Mouse (Mus musculus): ENCODE measurements around the gene Jmjd4. TPM values are rescaled to one million over a fixed set of nuclear protein-coding genes. Genes with fewer than 3 reads are reported as not detected.

Jmjd4 gene
- polyA plus RNA-seq, 1 experiment from 2014 or later: 14.3 TPM

- 93% methylated on average over 2 of the region's 2 CpGs for WGBS
- peaks cover 9% of the 10 kb centered on the region for H3K36me3 ChIP-seq (ENCODE audit: control insufficient read depth, insufficient read depth, low read length)
- H3K27me3 ChIP-seq (ENCODE audit: control insufficient read depth, insufficient read depth, low read length): no peaks in the 10 kb centered on the region
Observed at GRCm38 (mm10) chr11:59456346-59456745, 6.5 kb downstream of the Jmjd4 start.

DNA sequence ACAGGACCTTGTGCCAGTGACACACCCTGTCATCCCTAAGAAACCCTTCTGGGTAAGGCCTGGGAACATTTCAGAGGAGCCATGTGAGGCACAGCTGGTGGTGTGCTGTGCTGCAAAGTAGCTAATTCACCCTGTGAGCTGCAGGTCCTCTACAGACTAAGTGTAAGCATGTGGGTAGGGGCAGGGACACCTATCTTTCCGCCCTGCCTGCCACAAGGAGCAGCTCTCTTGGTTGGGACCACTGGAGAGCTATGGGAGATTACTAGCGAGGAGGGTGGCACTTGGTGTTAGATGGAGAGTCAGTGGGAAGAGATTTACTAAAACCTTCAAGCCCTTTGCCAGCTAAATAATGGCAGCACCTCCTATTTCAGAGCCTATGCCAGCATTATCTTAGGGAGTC, 7.0 kb downstream of the Jmjd4 start:
- ATAC-seq (ENCODE audit: low FRiP score): no peak
- H3K9ac ChIP-seq (ENCODE audit: low read length): no peak overlapping the region
- no peaks in the 10 kb centered on the region for H3K4me1 ChIP-seq (ENCODE audit: control insufficient read depth, insufficient read depth, low read length)
- WGBS: 83% methylated on average over 2 of the region's 2 CpGs
- no peak overlapping the region for H3K27ac ChIP-seq (ENCODE audit: low read depth, low read length)
- DNase-seq (ENCODE audit: low spot score, missing footprints): no peak
- no peaks in the 10 kb centered on the region for H3K27me3 ChIP-seq (ENCODE audit: control insufficient read depth, insufficient read depth, low read length)
- no peak overlapping the region for H3K4me2 ChIP-seq
- no peaks in the 10 kb centered on the region for H3K9me3 ChIP-seq (ENCODE audit: control insufficient read depth, low read length)
- H3K4me3 ChIP-seq (ENCODE audit: low read depth, low read length): no peak overlapping the region
- peaks cover 12% of the 10 kb centered on the region for H3K36me3 ChIP-seq (ENCODE audit: control insufficient read depth, insufficient read depth, low read length)

More at GRCm38 (mm10) chr11:59456346-59456745, 6.5 kb downstream of the Jmjd4 start:
- no peak overlapping the region for H3K27ac ChIP-seq (ENCODE audit: low read depth, low read length)
- no peak overlapping the region for H3K9ac ChIP-seq (ENCODE audit: low read length)
- no peak for DNase-seq (ENCODE audit: low spot score, missing footprints)
- H3K4me1 ChIP-seq (ENCODE audit: control insufficient read depth, insufficient read depth, low read length): no peaks in the 10 kb centered on the region
- no peak for ATAC-seq (ENCODE audit: low FRiP score)
- H3K4me3 ChIP-seq (ENCODE audit: low read depth, low read length): no peak overlapping the region
- H3K9me3 ChIP-seq (ENCODE audit: control insufficient read depth, low read length): no peaks in the 10 kb centered on the region
- H3K4me2 ChIP-seq: no peak overlapping the region

DNA sequence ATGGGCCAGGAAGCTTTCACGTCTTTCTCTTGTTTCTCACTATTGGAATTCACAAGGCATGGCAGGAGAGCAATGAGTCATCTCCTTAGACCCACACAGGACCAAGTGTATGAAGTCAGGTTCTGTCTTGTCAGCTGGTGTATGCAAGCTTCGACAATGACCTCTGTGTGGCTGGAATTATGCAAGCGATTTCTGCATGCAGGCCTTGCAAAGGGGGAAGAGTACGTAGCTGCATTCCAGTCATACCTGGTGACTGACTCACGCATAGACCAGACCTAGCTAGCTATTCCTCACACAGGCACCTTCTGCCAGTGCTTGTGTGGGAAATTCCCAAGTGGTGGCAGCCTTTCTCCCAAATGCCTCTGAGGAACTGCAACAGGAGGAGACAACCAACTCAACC, 9.1 kb downstream of the Jmjd4 start:
- Histone ChIP-seq H3K27ac (ENCODE audit: low read depth, low read length) (no peak overlapping the region), H3K9ac (ENCODE audit: low read length) (no peak overlapping the region), H3K4me1 (ENCODE audit: control insufficient read depth, insufficient read depth, low read length) (no peaks in the 10 kb centered on the region), H3K36me3 (ENCODE audit: control insufficient read depth, insufficient read depth, low read length) (peaks cover 30% of the 10 kb centered on the region), H3K4me3 (ENCODE audit: low read depth, low read length) (no peak overlapping the region), H3K27me3 (ENCODE audit: control insufficient read depth, insufficient read depth, low read length) (no peaks in the 10 kb centered on the region), H3K4me2 (no peak overlapping the region), H3K9me3 (ENCODE audit: control insufficient read depth, low read length) (peaks cover 14% of the 10 kb centered on the region)
- ATAC-seq (ENCODE audit: low FRiP score) (no peak), DNase-seq (ENCODE audit: low spot score, missing footprints) (no peak)
- WGBS: 70% methylated on average over 5 of the region's 5 CpGs

DNA sequence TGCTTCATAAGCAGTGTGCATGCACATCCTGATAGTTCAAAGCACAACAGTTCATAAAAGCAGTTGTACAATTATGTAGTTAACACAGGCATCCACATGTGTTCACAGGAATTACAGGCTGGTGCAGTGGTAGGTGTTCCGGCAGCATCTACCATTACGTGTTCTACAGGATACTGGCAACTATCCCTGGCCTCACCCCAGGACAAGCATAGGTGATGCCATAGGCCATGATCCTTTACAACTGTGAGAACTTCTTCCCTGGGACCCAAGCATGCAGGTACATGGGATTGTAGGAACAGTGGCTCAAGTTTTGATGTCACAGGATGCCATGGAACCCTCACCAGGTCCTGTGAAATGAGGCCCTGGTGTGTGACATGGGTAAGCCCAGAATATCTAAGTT, 10.6 kb downstream of the Jmjd4 start:
- Histone ChIP-seq H3K27me3 (ENCODE audit: control insufficient read depth, insufficient read depth, low read length) (no peaks in the 10 kb centered on the region), H3K4me2 (no peak overlapping the region), H3K27ac (ENCODE audit: low read depth, low read length) (no peak overlapping the region), H3K4me1 (ENCODE audit: control insufficient read depth, insufficient read depth, low read length) (no peaks in the 10 kb centered on the region), H3K36me3 (ENCODE audit: control insufficient read depth, insufficient read depth, low read length) (peaks cover 25% of the 10 kb centered on the region), H3K4me3 (ENCODE audit: low read depth, low read length) (no peak overlapping the region), H3K9ac (ENCODE audit: low read length) (no peak overlapping the region), H3K9me3 (ENCODE audit: control insufficient read depth, low read length) (peaks cover 14% of the 10 kb centered on the region)
- ATAC-seq (ENCODE audit: low FRiP score) (no peak), DNase-seq (ENCODE audit: low spot score, missing footprints) (no peak)
- 94% methylated on average over 2 of the region's 2 CpGs for WGBS

GRCm38 (mm10) chr11:59471413-59472325, 21.8 kb downstream of the Jmjd4 start:
- Histone ChIP-seq H3K27me3 (ENCODE audit: control insufficient read depth, insufficient read depth, low read length) (no peaks in the 10 kb centered on the region), H3K4me3 (ENCODE audit: low read depth, low read length) (peak overlapping the region; percentile 79), H3K9ac (ENCODE audit: low read length) (peak overlapping the region; percentile 83), H3K36me3 (ENCODE audit: control insufficient read depth, insufficient read depth, low read length) (no peaks in the 10 kb centered on the region), H3K4me1 (ENCODE audit: control insufficient read depth, insufficient read depth, low read length) (peaks cover 4% of the 10 kb centered on the region), H3K27ac (ENCODE audit: low read depth, low read length) (peak overlapping the region; percentile 21; the same call in 1 of the 2 replicates), H3K9me3 (ENCODE audit: control insufficient read depth, low read length) (no peaks in the 10 kb centered on the region), H3K4me2 (peak overlapping the region; percentile 64)
- WGBS: 8% methylated on average over 37 of the region's 37 CpGs
- peak; percentile 90 for DNase-seq (ENCODE audit: low spot score, missing footprints)
- peak; percentile 87 for ATAC-seq (ENCODE audit: low FRiP score)

DNA sequence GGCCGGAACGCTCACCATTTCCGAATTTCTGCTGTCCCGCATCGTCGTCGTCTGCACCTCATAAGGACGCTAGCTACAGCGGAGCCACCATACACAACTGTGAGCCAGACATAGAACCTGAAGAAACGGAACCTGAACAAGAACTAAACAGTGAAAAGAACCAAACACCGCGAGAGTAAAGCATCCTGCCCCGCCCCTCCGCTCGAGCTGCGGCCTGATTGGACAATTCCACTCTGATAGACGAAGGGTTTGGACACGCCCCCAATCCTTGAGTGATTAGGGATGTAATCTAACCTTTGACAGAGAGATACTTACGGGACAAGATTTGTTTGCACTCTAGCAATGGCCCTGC, 22.5 kb downstream of the Jmjd4 start, which contains the start of gene Zfp867:
Zfp867 (minus strand) TSS at position 149 of the 352 bp plus-strand sequence.
- H3K4me1 ChIP-seq (ENCODE audit: control insufficient read depth, insufficient read depth, low read length): peaks cover 4% of the 10 kb centered on the region
- under 1% methylated on average over 19 of the region's 19 CpGs for WGBS
- H3K9ac ChIP-seq (ENCODE audit: low read length): peak within 1 kb of the TSS; percentile 83
- H3K27me3 ChIP-seq (ENCODE audit: control insufficient read depth, insufficient read depth, low read length): no peaks in the 10 kb centered on the region
- DNase-seq (ENCODE audit: low spot score, missing footprints) (peak; percentile 99), ATAC-seq (ENCODE audit: low FRiP score) (peak; percentile 90)
- H3K27ac ChIP-seq (ENCODE audit: low read depth, low read length): peak within 1 kb of the TSS; percentile 21; the same call in 1 of the 2 replicates
- no peaks in the 10 kb centered on the region for H3K36me3 ChIP-seq (ENCODE audit: control insufficient read depth, insufficient read depth, low read length)
- peak within 1 kb of the TSS; percentile 64 for H3K4me2 ChIP-seq
- peak within 1 kb of the TSS; percentile 79 for H3K4me3 ChIP-seq (ENCODE audit: low read depth, low read length)
- H3K9me3 ChIP-seq (ENCODE audit: control insufficient read depth, low read length): no peaks in the 10 kb centered on the region

DNA sequence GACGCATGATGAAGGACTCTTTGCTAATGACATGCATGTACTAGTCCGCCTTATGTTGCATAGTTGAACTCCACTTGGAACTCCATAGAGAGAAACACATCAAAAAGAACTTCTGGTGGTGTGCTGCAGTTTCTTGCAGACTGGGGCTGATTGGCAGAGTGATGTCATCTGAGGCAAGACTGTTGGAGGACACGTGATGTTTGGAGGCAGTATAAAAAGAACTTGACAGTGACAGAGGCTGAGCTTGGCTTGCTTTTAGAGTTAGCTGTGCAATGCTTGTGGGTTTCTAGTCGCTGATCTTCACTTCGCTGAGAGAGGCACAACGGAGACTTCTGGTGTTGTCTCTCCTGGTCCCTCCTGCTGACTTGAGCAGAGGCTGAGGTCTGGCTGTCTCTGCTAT, 27.4 kb downstream of the Jmjd4 start:
- DNase-seq (ENCODE audit: low spot score, missing footprints) (no peak), ATAC-seq (ENCODE audit: low FRiP score) (no peak)
- Histone ChIP-seq H3K4me2 (no peak overlapping the region), H3K9me3 (ENCODE audit: control insufficient read depth, low read length) (no peaks in the 10 kb centered on the region), H3K4me3 (ENCODE audit: low read depth, low read length) (no peak overlapping the region), H3K27ac (ENCODE audit: low read depth, low read length) (no peak overlapping the region), H3K9ac (ENCODE audit: low read length) (no peak overlapping the region), H3K27me3 (ENCODE audit: control insufficient read depth, insufficient read depth, low read length) (no peaks in the 10 kb centered on the region), H3K4me1 (ENCODE audit: control insufficient read depth, insufficient read depth, low read length) (no peaks in the 10 kb centered on the region), H3K36me3 (ENCODE audit: control insufficient read depth, insufficient read depth, low read length) (no peaks in the 10 kb centered on the region)
- 69% methylated on average over 6 of the region's 6 CpGs for WGBS

DNA sequence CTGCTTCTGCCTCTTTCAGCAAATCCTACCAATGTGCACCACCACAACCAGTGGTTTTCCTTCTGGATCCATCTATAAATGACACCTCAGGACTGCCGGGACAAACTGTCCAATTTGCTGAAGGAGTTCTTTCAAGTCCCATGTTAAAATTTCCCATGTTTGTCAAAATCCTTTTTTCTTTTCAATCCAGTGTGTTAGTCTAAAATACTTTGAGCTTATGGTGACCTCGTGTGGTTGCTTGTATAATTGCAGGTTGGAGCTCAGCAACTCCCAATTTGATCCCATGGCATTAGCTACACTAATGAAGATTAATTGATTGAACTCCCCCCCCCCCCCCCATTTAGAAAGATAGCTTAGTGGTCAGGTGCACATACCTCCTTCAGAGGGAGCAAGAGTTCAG, 33.4 kb downstream of the Jmjd4 start:
- H3K36me3 ChIP-seq (ENCODE audit: control insufficient read depth, insufficient read depth, low read length): peaks cover 20% of the 10 kb centered on the region
- no peak overlapping the region for H3K9ac ChIP-seq (ENCODE audit: low read length)
- ATAC-seq (ENCODE audit: low FRiP score) (no peak), DNase-seq (ENCODE audit: low spot score, missing footprints) (peak; percentile 97)
- H3K4me3 ChIP-seq (ENCODE audit: low read depth, low read length): no peak overlapping the region
- no peak overlapping the region for H3K27ac ChIP-seq (ENCODE audit: low read depth, low read length)
- no peak overlapping the region for H3K4me2 ChIP-seq
- no peaks in the 10 kb centered on the region for H3K27me3 ChIP-seq (ENCODE audit: control insufficient read depth, insufficient read depth, low read length)
- no peaks in the 10 kb centered on the region for H3K4me1 ChIP-seq (ENCODE audit: control insufficient read depth, insufficient read depth, low read length)
- no peaks in the 10 kb centered on the region for H3K9me3 ChIP-seq (ENCODE audit: control insufficient read depth, low read length)
- WGBS: 13% methylated on average over 2 of the region's 2 CpGs

GRCm38 (mm10) chr11:59485641-59486040, 35.8 kb downstream of the Jmjd4 start:
- H3K36me3 ChIP-seq (ENCODE audit: control insufficient read depth, insufficient read depth, low read length): peaks cover 20% of the 10 kb centered on the region
- no peak overlapping the region for H3K27ac ChIP-seq (ENCODE audit: low read depth, low read length)
- H3K27me3 ChIP-seq (ENCODE audit: control insufficient read depth, insufficient read depth, low read length): no peaks in the 10 kb centered on the region
- DNase-seq (ENCODE audit: low spot score, missing footprints): no peak
- no peak overlapping the region for H3K9ac ChIP-seq (ENCODE audit: low read length)
- 60% methylated on average over 2 of the region's 2 CpGs for WGBS
- no peak overlapping the region for H3K4me2 ChIP-seq
- no peak for ATAC-seq (ENCODE audit: low FRiP score)
- H3K9me3 ChIP-seq (ENCODE audit: control insufficient read depth, low read length): no peaks in the 10 kb centered on the region
- H3K4me1 ChIP-seq (ENCODE audit: control insufficient read depth, insufficient read depth, low read length): no peaks in the 10 kb centered on the region
- H3K4me3 ChIP-seq (ENCODE audit: low read depth, low read length): no peak overlapping the region

Measured in midbrain, embryonic 11.5 days (tissue).